Mouse (Mus musculus) mouse embryonic stem cell (cell line): Measurements from ENCODE around the gene Far1.

Experiments used
- in situ Hi-C, 2 experiments: fragments of 300-500 bp; cut with MboI; formaldehyde crosslinking; loops; 1 replicate in 1 of 2; 3 replicates in 1 of 2; pipeline ENCODE4 v1.14.3; 2019 to 2020; ENCODE audit warnings: low sequenced_read_pairs in 2 of 2, low pct_unique_long_range_greater_than_20kb in 1 of 2, mixed read lengths in 1 of 2; ENCODE audit not compliant: unreplicated experiment in 1 of 2

Far1 gene

DNA sequence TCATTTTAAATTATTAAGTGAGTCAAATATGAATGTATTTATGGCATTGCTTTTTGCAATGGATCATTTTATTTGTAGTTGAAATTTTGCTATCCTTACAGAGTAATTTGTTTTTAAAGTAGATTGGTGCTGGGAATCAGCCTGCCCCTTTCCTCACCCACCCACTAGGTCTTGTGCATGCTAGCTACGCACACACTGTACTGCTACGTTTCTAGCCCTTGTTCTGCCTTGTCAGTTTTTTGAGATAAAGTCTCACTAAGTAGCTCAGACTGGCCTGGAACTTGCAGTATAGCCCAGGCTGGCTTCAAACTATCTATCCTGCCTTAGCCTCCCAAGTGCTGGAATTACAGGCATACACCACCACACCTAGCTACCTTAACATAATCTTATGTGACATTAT lies 38.9 kb downstream of the Far1 start:
- in situ Hi-C loops, result no loop called here

DNA sequence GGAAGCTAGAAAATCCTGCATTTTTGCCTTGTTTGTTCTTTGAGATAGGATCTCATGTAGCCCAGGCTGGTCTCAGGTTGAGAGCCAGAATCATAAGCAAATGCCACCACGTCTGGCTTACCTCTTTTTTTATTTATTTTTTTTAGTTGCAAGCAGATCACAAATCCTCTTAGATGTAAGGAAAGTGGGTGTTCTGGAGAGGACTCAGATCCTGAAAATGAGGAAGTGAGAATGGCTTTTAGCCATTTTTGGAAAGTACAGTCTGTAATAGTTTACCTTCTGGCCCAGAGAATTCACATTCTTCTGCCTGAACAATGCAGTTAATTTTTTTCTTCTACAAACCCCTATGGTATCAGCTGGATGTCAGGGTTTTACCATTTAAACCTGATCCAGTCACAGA lies 42.5 kb downstream of the Far1 start:
- in situ Hi-C loops, result no loop called here

DNA sequence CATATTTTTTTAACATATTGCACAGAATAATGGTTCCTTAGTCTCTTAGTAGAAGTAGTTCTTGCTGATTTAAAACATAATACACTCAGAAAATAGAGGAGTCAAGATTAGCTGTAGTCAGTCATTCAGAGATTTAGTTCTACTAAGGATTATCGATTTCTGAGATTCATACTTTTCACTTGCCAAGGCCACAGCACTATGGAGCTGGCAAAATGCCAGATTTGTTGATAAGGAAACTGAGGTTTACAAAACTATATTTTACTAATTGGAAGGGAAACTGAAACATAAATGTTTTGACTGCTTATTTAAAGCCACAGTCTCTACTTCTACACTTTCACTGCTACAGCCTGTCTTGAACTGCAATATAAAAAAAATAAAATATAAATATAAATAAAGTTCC lies 53.3 kb downstream of the Far1 start:
- in situ Hi-C loops, result no loop called here

- in situ Hi-C loops, result no loop called here
These were observed 57.5 kb downstream of the Far1 start for GRCm38 (mm10) chr7:113571121-113571520.

GRCm38 (mm10) chr7:113572741-113573140 lies 59.1 kb downstream of the Far1 start:
- in situ Hi-C loops, result no loop called here

DNA sequence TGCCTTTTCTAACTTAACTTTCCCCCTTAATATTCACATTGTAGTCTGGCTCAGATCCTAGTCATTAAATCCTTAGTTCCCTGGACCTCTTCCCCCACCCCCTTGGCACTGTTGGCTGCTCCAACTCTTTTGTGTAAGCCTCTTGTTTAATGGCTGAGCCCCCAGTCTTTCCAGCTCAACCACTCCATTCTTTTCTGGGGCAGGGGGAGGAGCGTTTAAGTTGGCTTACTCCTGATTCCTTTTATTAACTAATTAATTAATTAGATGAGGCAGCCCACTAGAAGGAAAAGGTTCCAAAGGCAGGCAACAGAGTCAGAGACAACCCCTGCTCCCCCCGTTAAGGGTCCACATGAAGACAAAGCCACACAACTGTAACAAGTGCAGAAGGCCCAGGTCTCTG lies 68.5 kb downstream of the Far1 start:
- in situ Hi-C loops, result no loop called here

DNA sequence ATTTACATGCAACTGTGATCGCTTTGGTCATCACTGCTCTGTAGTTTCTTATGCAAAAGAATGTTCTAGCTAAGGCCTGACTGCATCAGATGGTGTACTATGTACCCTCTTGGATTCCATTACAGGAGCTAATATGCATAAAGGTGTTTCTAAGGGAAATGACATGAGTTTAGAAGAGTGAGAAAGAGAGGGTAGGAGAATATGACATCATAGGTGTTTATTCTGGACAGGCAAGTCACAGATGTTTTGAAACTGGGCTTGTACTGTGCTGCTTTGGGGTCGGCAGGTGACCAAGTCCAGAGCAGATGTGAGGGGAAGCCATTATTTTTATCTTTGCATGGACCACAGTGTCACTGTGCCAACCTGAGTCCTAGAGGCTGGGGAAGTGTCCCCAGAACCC lies 75.6 kb downstream of the Far1 start:
- in situ Hi-C loops, result no loop called here

DNA sequence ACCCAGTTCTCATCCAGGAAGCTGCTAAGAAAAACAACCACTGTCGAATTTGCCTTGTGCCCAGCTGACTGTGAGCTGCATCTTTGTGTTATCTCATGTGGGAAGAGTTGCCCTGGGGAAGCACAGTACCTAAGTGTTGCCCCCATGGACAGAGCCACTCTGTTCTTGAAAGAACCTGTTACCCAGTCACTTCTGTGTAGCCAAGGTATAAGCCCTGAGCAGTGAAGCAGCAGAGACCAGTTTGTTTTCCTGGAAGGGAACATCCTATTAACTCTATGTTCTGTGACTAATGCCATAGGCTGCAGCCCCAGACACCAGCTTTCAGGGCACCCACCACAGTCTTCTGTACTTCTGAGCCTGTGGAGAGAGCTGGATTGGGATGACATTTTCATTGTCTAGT lies 76.7 kb downstream of the Far1 start:
- in situ Hi-C loops, result loop anchor here in 1 of 2 experiments (10.0 kb wide), 1 partner anchor 216 kb away; no protein-coding TSS in a partner anchor

DNA sequence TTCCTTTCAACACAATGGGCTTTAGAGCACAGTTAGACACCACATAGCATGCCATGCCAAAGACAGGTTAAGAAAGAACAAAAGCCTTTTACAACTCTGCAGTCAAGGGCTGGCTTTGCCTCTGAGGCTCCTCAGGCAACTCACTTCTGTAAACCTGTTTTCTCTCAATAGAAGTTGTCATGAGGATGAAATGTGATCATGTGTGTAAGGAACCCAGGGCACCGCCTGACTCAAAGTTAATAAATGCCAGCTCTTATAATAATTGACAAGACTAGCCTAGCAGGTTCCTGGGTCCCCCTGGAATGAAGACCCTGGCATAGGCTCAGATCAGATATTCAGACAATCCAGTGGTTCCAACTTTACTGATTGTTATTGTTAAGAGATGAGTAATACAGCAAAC lies 77.5 kb downstream of the Far1 start:
- in situ Hi-C loops, result loop anchor here in 1 of 2 experiments (10.0 kb wide), 1 partner anchor 216 kb away; no protein-coding TSS in a partner anchor

GRCm38 (mm10) chr7:113591557-113592354 lies 78.1 kb downstream of the Far1 start:
- in situ Hi-C loops, result loop anchor here in 1 of 2 experiments (10.0 kb wide), 1 partner anchor 217 kb away; no protein-coding TSS in a partner anchor

DNA sequence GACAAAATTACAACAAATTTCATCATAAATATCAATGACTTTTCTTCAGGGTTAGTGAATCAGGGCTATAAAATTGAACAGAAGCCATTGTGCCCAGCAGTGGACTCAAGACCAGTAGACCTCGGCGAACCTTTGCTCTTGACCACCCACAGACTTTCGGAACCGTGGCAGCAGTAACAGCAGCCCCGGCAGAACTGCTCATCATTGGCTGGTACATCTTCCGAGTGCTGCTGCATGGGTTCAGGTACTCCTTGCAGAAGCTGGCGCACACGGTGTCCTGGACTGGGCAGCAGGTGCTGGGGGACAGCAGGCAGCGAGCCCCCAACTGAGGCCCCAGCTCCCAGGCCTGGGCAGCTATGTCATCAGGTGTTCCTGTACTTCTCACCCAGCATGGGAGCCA lies 79.1 kb downstream of the Far1 start:
- in situ Hi-C loops, result loop anchor here in 1 of 2 experiments (10.0 kb wide), 1 partner anchor 218 kb away; no protein-coding TSS in a partner anchor

- in situ Hi-C loops, result loop anchor here in 1 of 2 experiments (10.0 kb wide), 1 partner anchor 220 kb away; no protein-coding TSS in a partner anchor
These were observed 80.7 kb downstream of the Far1 start for GRCm38 (mm10) chr7:113594363-113594762.

- in situ Hi-C loops, result loop anchor here (5.0 to 10.0 kb wide), 2 partner anchors 210 to 222 kb away; partner anchors contain the start of gene Pth (in 1 of the 2)
These were observed 83.6 kb downstream of the Far1 start for GRCm38 (mm10) chr7:113597231-113597630.

GRCm38 (mm10) chr7:113601803-113602202 lies 88.2 kb downstream of the Far1 start:
- in situ Hi-C loops, result no loop called here

- in situ Hi-C loops, result no loop called here
These were observed 94.3 kb downstream of the Far1 start for GRCm38 (mm10) chr7:113607928-113608327.

DNA sequence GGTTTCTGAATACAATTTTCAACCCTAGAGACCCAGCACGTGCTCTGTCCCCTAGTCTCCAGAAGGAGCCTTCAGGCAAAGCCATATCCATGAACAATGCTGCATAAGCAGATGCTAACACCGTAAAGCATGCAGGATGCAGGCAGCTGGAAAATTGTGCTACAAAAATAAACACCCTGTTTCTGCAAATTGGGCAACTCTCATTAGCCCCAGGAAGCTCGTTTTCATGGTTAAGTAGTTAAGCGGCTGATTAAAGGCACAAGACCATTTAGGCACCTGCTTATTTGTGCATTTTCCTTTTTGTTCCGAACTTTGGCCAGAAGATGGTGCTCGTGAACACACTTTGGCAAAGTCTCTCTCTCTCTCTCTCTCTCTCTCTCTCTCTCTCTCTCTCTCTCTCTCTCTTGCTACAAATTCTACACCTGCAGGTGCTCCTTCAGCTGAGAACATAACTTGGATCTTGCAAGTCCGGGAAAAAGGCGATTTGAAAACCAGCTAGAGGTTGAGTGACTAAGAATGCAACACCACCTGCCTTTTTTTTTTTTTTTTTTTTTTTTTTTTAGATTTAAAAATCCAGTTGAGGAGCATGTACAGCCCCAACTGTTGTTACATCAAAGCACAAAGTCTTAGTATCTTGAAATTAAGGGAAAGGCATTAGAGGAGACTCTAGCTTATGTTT lies 95.5 kb downstream of the Far1 start:
- in situ Hi-C loops, result no loop called here

DNA sequence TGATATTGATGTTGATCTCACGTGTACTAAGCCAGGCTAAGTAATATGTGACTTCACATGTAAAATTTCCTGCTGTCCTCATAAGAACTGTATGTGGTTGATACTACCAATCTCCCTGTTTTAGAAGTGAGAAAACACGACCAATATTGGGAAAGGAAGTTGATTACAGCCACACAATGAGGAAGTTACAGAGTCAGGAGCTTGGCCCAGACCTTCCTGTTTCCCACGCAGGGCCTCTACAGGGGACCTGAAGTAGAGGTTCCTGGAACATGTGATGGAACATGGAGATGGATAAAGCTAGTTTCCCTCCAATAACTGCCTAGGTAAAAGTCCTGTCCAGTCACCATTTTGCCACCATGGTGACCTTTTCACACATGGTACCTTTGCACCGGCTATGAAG lies 99.0 kb downstream of the Far1 start:
- in situ Hi-C loops, result no loop called here

GRCm38 (mm10) chr7:113614198-113614927 lies 100.7 kb downstream of the Far1 start:
- in situ Hi-C loops, result no loop called here

GRCm38 (mm10) chr7:113619166-113619565 lies 105.5 kb downstream of the Far1 start:
- in situ Hi-C loops, result no loop called here
